Mouse (Mus musculus) layer of hippocampus, adult 9-11 months (tissue): Measurements from ENCODE around the gene Frmd5.
"Not testable (repeated sequence)": the region's sequence is repeated elsewhere in the genome, so short reads cannot be mapped to it uniquely, and the experiment has no call there.

Experiments
- DNase-seq: peaks from one replicate; pipeline ENCODE4 v3.0.0; 2022

The Frmd5 gene

GRCm38 (mm10) chr2:121563117-121563516, 243.8 kb downstream of the Frmd5 start:
- no peak for DNase-seq

- no peak for DNase-seq
These were observed 255.6 kb downstream of the Frmd5 start for GRCm38 (mm10) chr2:121551271-121551670.

GRCm38 (mm10) chr2:121549630-121550029, 257.3 kb downstream of the Frmd5 start:
- no peak for DNase-seq

GRCm38 (mm10) chr2:121544829-121545228, 262.1 kb downstream of the Frmd5 start:
- no peak for DNase-seq

- no peak for DNase-seq
These were observed 281.8 kb downstream of the Frmd5 start for GRCm38 (mm10) chr2:121525056-121525455.

GRCm38 (mm10) chr2:121522830-121523229, 284.1 kb downstream of the Frmd5 start:
- DNase-seq, result not testable (repeated sequence)

GRCm38 (mm10) chr2:121522006-121522405, 284.9 kb downstream of the Frmd5 start:
- no peak for DNase-seq

- not testable (repeated sequence) for DNase-seq
These were observed 288.2 kb downstream of the Frmd5 start for GRCm38 (mm10) chr2:121518711-121519110.

- no peak for DNase-seq
These were observed 288.8 kb downstream of the Frmd5 start for GRCm38 (mm10) chr2:121518106-121518505.

GRCm38 (mm10) chr2:121514211-121514610, 292.7 kb downstream of the Frmd5 start:
- DNase-seq, result no peak

GRCm38 (mm10) chr2:121512991-121513765, 293.7 kb downstream of the Frmd5 start:
- DNase-seq, result not testable (repeated sequence)

- DNase-seq, result no peak
These were observed 295.5 kb downstream of the Frmd5 start for GRCm38 (mm10) chr2:121511401-121511800.

GRCm38 (mm10) chr2:121509584-121509983, 297.3 kb downstream of the Frmd5 start:
- peak; percentile 49 for DNase-seq

GRCm38 (mm10) chr2:121507951-121508330, 298.9 kb downstream of the Frmd5 start:
- no peak for DNase-seq

GRCm38 (mm10) chr2:121507173-121507950, 299.5 kb downstream of the Frmd5 start:
- no peak for DNase-seq

- DNase-seq, result peak; percentile 88
These were observed 300.7 kb downstream of the Frmd5 start, which contains the start of the genes Mfap1a and Wdr76 for GRCm38 (mm10) chr2:121505942-121506882. Mfap1a (minus strand) TSS chr2:121506665. Wdr76 (plus strand) TSS chr2:121506723.

- not testable (repeated sequence) for DNase-seq
These were observed 305.3 kb downstream of the Frmd5 start for GRCm38 (mm10) chr2:121501550-121501949.
